Mouse (Mus musculus): ENCODE measurements around the gene Ssbp3. TPM values are rescaled to one million over a fixed set of nuclear protein-coding genes. Genes with fewer than 3 reads are reported as not detected.

Ssbp3 gene
- total and polyA plus RNA-seq, 3 experiments: 30.5 to 242 (median 116) TPM

GRCm38 (mm10) chr4:106920119-106920518 is 9.6 kb downstream of the Ssbp3 start:
- H3K36me3 ChIP-seq (ENCODE audit: control insufficient read depth in 1 of 2, insufficient read depth in 2 of 2, low read length in 2 of 2): peaks cover 6 to 30% of the 10 kb centered on the region in 2 experiments
- no peaks in the 10 kb centered on the region for H3K27me3 ChIP-seq (ENCODE audit: control insufficient read depth in 1 of 2, insufficient read depth in 2 of 2, low read length in 2 of 2)
- H3K9ac ChIP-seq (ENCODE audit: control insufficient read depth, low read depth, low read length, poor library complexity, severe bottlenecking): no peak overlapping the region
- H3K79me2 ChIP-seq (ENCODE audit: control insufficient read depth, insufficient read depth, low read length, poor library complexity): no peaks in the 10 kb centered on the region; the same call in 1 of the 2 replicates
- TF ChIP-seq ZC3H11A (IDR thresholded peaks at IDR 0.05; ENCODE audit: low read depth, low read length) (no peak), ELF1 (IDR thresholded peaks at IDR 0.05; ENCODE audit: low read depth, low read length) (no peak), MYB (IDR thresholded peaks at IDR 0.05; ENCODE audit: low read depth, low read length) (no peak), CHD1 (IDR thresholded peaks at IDR 0.05; ENCODE audit: low read depth, low read length) (no peak), ZKSCAN1 (IDR thresholded peaks at IDR 0.05; ENCODE audit: low read depth, low read length) (no peak), MAFK (IDR thresholded peaks at IDR 0.05; ENCODE audit: borderline replicate concordance, low read depth, low read length) (no peak), MAX (IDR thresholded peaks at IDR 0.05; ENCODE audit: low read length) (no peak), MYC (IDR thresholded peaks at IDR 0.05; ENCODE audit: low read depth, low read length) (no peak), ETS1 (IDR thresholded peaks at IDR 0.05; ENCODE audit: low read depth, low read length) (no peak), USF1 (IDR thresholded peaks at IDR 0.05; ENCODE audit: low read depth, low read length) (no peak), SMC3 (IDR thresholded peaks at IDR 0.05; ENCODE audit: low read depth, low read length) (no peak), NELFE (IDR thresholded peaks at IDR 0.05; ENCODE audit: low read depth, low read length) (no peak)
- H3K4me1 ChIP-seq (ENCODE audit: control insufficient read depth in 1 of 2, insufficient read depth in 2 of 2, low read length in 2 of 2): peaks cover 12 to 37% of the 10 kb centered on the region in 2 experiments
- DNase-seq (ENCODE audit: low read depth, low spot score): no peak
- no peaks in the 10 kb centered on the region for H3K9me3 ChIP-seq (replicated peaks; ENCODE audit: insufficient read depth, low read length)
- H3K27ac ChIP-seq (ENCODE audit: control insufficient read depth, low read depth, low read length): no peak overlapping the region
- H3K4me3 ChIP-seq (ENCODE audit: control insufficient read depth in 1 of 2, insufficient read depth in 1 of 2, low read depth in 2 of 2, low read length in 2 of 2): no peak overlapping the region

GRCm38 (mm10) chr4:106921375-106922336 is 11.2 kb downstream of the Ssbp3 start:
- Histone ChIP-seq H3K27me3 (ENCODE audit: control insufficient read depth in 1 of 2, insufficient read depth in 2 of 2, low read length in 2 of 2) (no peaks in the 10 kb centered on the region), H3K9me3 (replicated peaks; ENCODE audit: insufficient read depth, low read length) (no peaks in the 10 kb centered on the region), H3K79me2 (ENCODE audit: control insufficient read depth, insufficient read depth, low read length, poor library complexity) (peaks cover 3% of the 10 kb centered on the region; the same call in 1 of the 2 replicates), H3K9ac (ENCODE audit: control insufficient read depth, low read depth, low read length, poor library complexity, severe bottlenecking) (no peak overlapping the region), H3K4me1 (ENCODE audit: control insufficient read depth in 1 of 2, insufficient read depth in 2 of 2, low read length in 2 of 2) (peaks cover 12 to 38% of the 10 kb centered on the region in 2 experiments), H3K27ac (ENCODE audit: control insufficient read depth, low read depth, low read length) (peak overlapping the region; percentile 23; the same call in 1 of the 2 replicates), H3K4me3 (ENCODE audit: control insufficient read depth in 1 of 2, insufficient read depth in 1 of 2, low read depth in 2 of 2, low read length in 2 of 2) (no peak overlapping the region), H3K36me3 (ENCODE audit: control insufficient read depth in 1 of 2, insufficient read depth in 2 of 2, low read length in 2 of 2) (peaks cover 9 to 31% of the 10 kb centered on the region in 2 experiments)
- no peak for DNase-seq (ENCODE audit: low read depth, low spot score)
- peak; percentile 36; the same call in 1 of the 2 replicates for TF ChIP-seq TAL1 (IDR thresholded peaks at IDR 0.05; ENCODE audit: low read length)
- no peak for TF ChIP-seq GATA1 (IDR thresholded peaks at IDR 0.05; ENCODE audit: low read depth, low read length)

All from MEL (cell line).